Mouse (Mus musculus) forebrain, embryonic 12.5 days (tissue): ENCODE measurements around the gene Elane. TPM values are rescaled to one million over a fixed set of nuclear protein-coding genes. Genes with fewer than 3 reads are reported as not detected.

Experiments used
- ATAC-seq: fragments of 200-750 bp; cut with Nextera tagmentation; 2 replicates; pipeline ENCODE4 v1.8.0; 2017; ENCODE audit warnings: moderate TSS enrichment; ENCODE audit not compliant: low FRiP score
- H3K27ac ChIP-seq: fragments of 300-500 bp; sonication (generic); 2 replicates; pipeline ENCODE4 v1.5.1; 2016; ENCODE audit warnings: mild to moderate bottlenecking
- H3K27me3 ChIP-seq: fragments of 300-500 bp; sonication (generic); 2 replicates; pipeline ENCODE4 v1.6.1; 2016; ENCODE audit warnings: mild to moderate bottlenecking
- H3K36me3 ChIP-seq: fragments of 300-500 bp; sonication (generic); replicated peaks from 2 replicates; pipeline ENCODE4 v1.6.1; 2016; ENCODE audit warnings: mild to moderate bottlenecking
- H3K4me1 ChIP-seq: fragments of 300-500 bp; sonication (generic); 2 replicates; pipeline ENCODE4 v1.6.1; 2016
- H3K4me2 ChIP-seq: fragments of 300-500 bp; sonication (generic); 2 replicates; pipeline ENCODE4 v1.6.1; 2016; ENCODE audit warnings: mild to moderate bottlenecking, moderate library complexity
- H3K4me3 ChIP-seq: fragments of 300-500 bp; sonication (generic); replicated peaks from 2 replicates; pipeline ENCODE4 v1.5.1; 2016; ENCODE audit warnings: mild to moderate bottlenecking
- H3K9ac ChIP-seq: fragments of 300-500 bp; sonication (generic); 2 replicates; pipeline ENCODE4 v1.6.1; 2016; ENCODE audit warnings: mild to moderate bottlenecking
- H3K9me3 ChIP-seq: fragments of 300-500 bp; sonication (generic); 2 replicates; pipeline ENCODE4 v1.6.1; 2016
- WGBS: fragments of 180-500 bp; shearing (Covaris S2); methylation state at CpG from one replicate; pipeline ENCODE4 v1.1.7; 2016; 5-methylcytosine and 5-hydroxymethylcytosine counted together
- polyA plus RNA-seq: library from polyadenylated mRNA; unstranded; fragments of >200 nt; fragmentation: Nextera tagmentation; extraction: Ambion mirVana; gene quantifications from 2 replicates; pipeline ENCODE4 v1.2.1, GENCODE M21; 2016

Elane gene
- polyA plus RNA-seq, 1 experiment from 2014 or later, result not detected

GRCm38 (mm10) chr10:79860079-79860911 is 25.8 kb upstream of the Elane start:
- Histone ChIP-seq H3K36me3 (peaks cover 91% of the 10 kb centered on the region), H3K27ac (no peak overlapping the region), H3K4me2 (no peak overlapping the region), H3K4me3 (no peak overlapping the region), H3K27me3 (no peaks in the 10 kb centered on the region), H3K9me3 (no peaks in the 10 kb centered on the region), H3K4me1 (peaks cover 47% of the 10 kb centered on the region), H3K9ac (no peak overlapping the region)
- WGBS, result 94% methylated on average over 26 of the region's 26 CpGs
- ATAC-seq, result no peak

- Histone ChIP-seq H3K9me3 (no peaks in the 10 kb centered on the region), H3K36me3 (peaks cover 100% of the 10 kb centered on the region), H3K9ac (no peak overlapping the region), H3K4me1 (peaks cover 38% of the 10 kb centered on the region), H3K27me3 (no peaks in the 10 kb centered on the region), H3K4me3 (no peak overlapping the region), H3K4me2 (no peak overlapping the region), H3K27ac (no peak overlapping the region)
- WGBS, result 83% methylated on average over 25 of the region's 25 CpGs
- ATAC-seq, result no peak
Observed at GRCm38 (mm10) chr10:79861230-79862048, 24.6 kb upstream of the Elane start.

GRCm38 (mm10) chr10:79862049-79862788 is 23.8 kb upstream of the Elane start:
- H3K9ac ChIP-seq, result no peak overlapping the region
- WGBS, result 83% methylated on average over 23 of the region's 23 CpGs
- H3K27ac ChIP-seq, result no peak overlapping the region
- H3K4me2 ChIP-seq, result no peak overlapping the region
- ATAC-seq, result no peak
- peaks cover 100% of the 10 kb centered on the region for H3K36me3 ChIP-seq
- peaks cover 31% of the 10 kb centered on the region for H3K4me1 ChIP-seq
- no peak overlapping the region for H3K4me3 ChIP-seq
- no peaks in the 10 kb centered on the region for H3K27me3 ChIP-seq
- H3K9me3 ChIP-seq, result no peaks in the 10 kb centered on the region

- Histone ChIP-seq H3K9me3 (no peaks in the 10 kb centered on the region), H3K36me3 (peaks cover 96% of the 10 kb centered on the region), H3K4me3 (no peak overlapping the region), H3K27ac (no peak overlapping the region), H3K27me3 (no peaks in the 10 kb centered on the region), H3K4me2 (no peak overlapping the region), H3K4me1 (peaks cover 23% of the 10 kb centered on the region), H3K9ac (no peak overlapping the region)
- WGBS, result 80% methylated on average over 10 of the region's 10 CpGs
- ATAC-seq, result no peak
Observed at GRCm38 (mm10) chr10:79862925-79863324, 23.1 kb upstream of the Elane start.

GRCm38 (mm10) chr10:79864351-79865188 is 21.5 kb upstream of the Elane start:
- Histone ChIP-seq H3K36me3 (peaks cover 87% of the 10 kb centered on the region), H3K4me1 (peaks cover 20% of the 10 kb centered on the region; the same call in 1 of the 2 replicates), H3K9me3 (no peaks in the 10 kb centered on the region), H3K27me3 (no peaks in the 10 kb centered on the region), H3K9ac (no peak overlapping the region), H3K4me3 (no peak overlapping the region), H3K27ac (peak overlapping the region; percentile 51; the same call in 1 of the 2 replicates), H3K4me2 (no peak overlapping the region)
- ATAC-seq, result peak; percentile 28
- WGBS, result 56% methylated on average over 10 of the region's 10 CpGs

- peaks cover 86% of the 10 kb centered on the region for H3K36me3 ChIP-seq
- no peak overlapping the region for H3K4me2 ChIP-seq
- H3K9me3 ChIP-seq, result no peaks in the 10 kb centered on the region
- 68% methylated on average over 12 of the region's 12 CpGs for WGBS
- H3K4me1 ChIP-seq, result peaks cover 22% of the 10 kb centered on the region; the same call in 1 of the 2 replicates
- no peak overlapping the region for H3K4me3 ChIP-seq
- H3K9ac ChIP-seq, result no peak overlapping the region
- H3K27me3 ChIP-seq, result no peaks in the 10 kb centered on the region
- 0 out of 2 replicates have a peak, but pooled peaks have one; percentile 12 for ATAC-seq
- peak overlapping the region; percentile 51 for H3K27ac ChIP-seq
Observed at GRCm38 (mm10) chr10:79865189-79865601, 20.9 kb upstream of the Elane start.

GRCm38 (mm10) chr10:79865801-79866295 is 20.2 kb upstream of the Elane start:
- H3K4me1 ChIP-seq, result peaks cover 18% of the 10 kb centered on the region
- peaks cover 83% of the 10 kb centered on the region for H3K36me3 ChIP-seq
- no peaks in the 10 kb centered on the region for H3K27me3 ChIP-seq
- H3K4me2 ChIP-seq, result no peak overlapping the region
- peak overlapping the region; percentile 51; the same call in 1 of the 2 replicates for H3K27ac ChIP-seq
- WGBS, result 84% methylated on average over 19 of the region's 19 CpGs
- H3K9me3 ChIP-seq, result no peaks in the 10 kb centered on the region
- H3K4me3 ChIP-seq, result no peak overlapping the region
- no peak for ATAC-seq
- H3K9ac ChIP-seq, result no peak overlapping the region

GRCm38 (mm10) chr10:79866601-79867000 is 19.4 kb upstream of the Elane start:
- Histone ChIP-seq H3K4me3 (no peak overlapping the region), H3K4me1 (peaks cover 21% of the 10 kb centered on the region), H3K9ac (no peak overlapping the region), H3K9me3 (no peaks in the 10 kb centered on the region), H3K36me3 (peaks cover 83% of the 10 kb centered on the region), H3K27me3 (no peaks in the 10 kb centered on the region), H3K27ac (no peak overlapping the region), H3K4me2 (no peak overlapping the region)
- 87% methylated on average over 11 of the region's 11 CpGs for WGBS
- no peak for ATAC-seq

- peaks cover 37% of the 10 kb centered on the region for H3K36me3 ChIP-seq
- H3K4me3 ChIP-seq, result peak overlapping the region; percentile 10; the same call in 1 of the 2 replicates
- peak overlapping the region; percentile 71 for H3K4me2 ChIP-seq
- H3K27me3 ChIP-seq, result no peaks in the 10 kb centered on the region
- 83% methylated on average over 8 of the region's 8 CpGs for WGBS
- no peak for ATAC-seq
- H3K9me3 ChIP-seq, result no peaks in the 10 kb centered on the region
- peak overlapping the region; percentile 1; the same call in 1 of the 2 replicates for H3K9ac ChIP-seq
- peaks cover 44% of the 10 kb centered on the region for H3K4me1 ChIP-seq
- no peak overlapping the region for H3K27ac ChIP-seq
Observed at GRCm38 (mm10) chr10:79871845-79872244, 14.2 kb upstream of the Elane start.

- peaks cover 4% of the 10 kb centered on the region; the same call in 1 of the 2 replicates for H3K27me3 ChIP-seq
- no peak for ATAC-seq
- H3K9me3 ChIP-seq, result no peaks in the 10 kb centered on the region
- peak overlapping the region; percentile 95 for H3K9ac ChIP-seq
- peaks cover 44% of the 10 kb centered on the region for H3K4me1 ChIP-seq
- peak overlapping the region; percentile 76 for H3K4me3 ChIP-seq
- peak overlapping the region; percentile 93 for H3K27ac ChIP-seq
- H3K4me2 ChIP-seq, result peak overlapping the region; percentile 71
- WGBS, result 49% methylated on average over 3 of the region's 3 CpGs
- H3K36me3 ChIP-seq, result peaks cover 29% of the 10 kb centered on the region
Observed at GRCm38 (mm10) chr10:79872862-79873261, 13.2 kb upstream of the Elane start.

GRCm38 (mm10) chr10:79873313-79873712 is 12.7 kb upstream of the Elane start:
- H3K4me3 ChIP-seq, result peak overlapping the region; percentile 76
- peak overlapping the region; percentile 93 for H3K27ac ChIP-seq
- H3K9ac ChIP-seq, result peak overlapping the region; percentile 95
- H3K27me3 ChIP-seq, result peaks cover 7% of the 10 kb centered on the region; the same call in 1 of the 2 replicates
- no peaks in the 10 kb centered on the region for H3K9me3 ChIP-seq
- peaks cover 29% of the 10 kb centered on the region for H3K36me3 ChIP-seq
- no peak for ATAC-seq
- WGBS, result 4% methylated on average over 6 of the region's 6 CpGs
- H3K4me2 ChIP-seq, result peak overlapping the region; percentile 71
- peaks cover 44% of the 10 kb centered on the region for H3K4me1 ChIP-seq
